Mouse (Mus musculus) thymus, postnatal 25 days (tissue): ENCODE measurements around the gene Zfp428.

Experiments
- DNase-seq: peaks from one replicate; pipeline ENCODE4 v3.0.0; 2022

Zfp428 gene

GRCm38 (mm10) chr7:24561450-24561849 lies 54.6 kb downstream of the Zfp428 start:
- DNase-seq, result no peak

- no peak for DNase-seq
Measured at GRCm38 (mm10) chr7:24563191-24563836, 56.5 kb downstream of the Zfp428 start.

- no peak for DNase-seq
Measured at GRCm38 (mm10) chr7:24563837-24564206, 57.0 kb downstream of the Zfp428 start.

GRCm38 (mm10) chr7:24564607-24565265 lies 57.9 kb downstream of the Zfp428 start:
- DNase-seq, result peak; percentile 83
